Mouse (Mus musculus): ENCODE measurements at regions not wholly inside any gene's neighbourhood (a gene's known extent, or its start where the extent isn't known, plus 50 kb on each side); places are given as distances from the start of the nearest gene placed in this dataset.

- 90% methylated on average over 2 of the region's 2 CpGs for WGBS
Observed at GRCm38 (mm10) chr3:52790942-52791341, 226.1 kb downstream of the Cog6 start.

GRCm38 (mm10) chr3:52787964-52788760 is 228.9 kb downstream of the Cog6 start:
- 92% methylated on average over 10 of the region's 10 CpGs for WGBS
- Histone ChIP-seq H3K4me3 (no peak overlapping the region), H3K4me1 (peaks cover 4% of the 10 kb centered on the region; the same call in 1 of the 2 replicates), H3K9me3 (replicated peaks) (no peaks in the 10 kb centered on the region), H3K36me3 (no peaks in the 10 kb centered on the region), H3K27ac (replicated peaks) (no peak overlapping the region), H3K27me3 (ENCODE audit: low read depth, poor library complexity, severe bottlenecking) (no peaks in the 10 kb centered on the region)
- DNase-seq (ENCODE audit: low spot score): no peak

More at GRCm38 (mm10) chr3:52790942-52791341, 226.1 kb downstream of the Cog6 start:
- H3K4me1 ChIP-seq: peaks cover 4% of the 10 kb centered on the region; the same call in 1 of the 2 replicates
- H3K27ac ChIP-seq (replicated peaks): no peak overlapping the region
- no peaks in the 10 kb centered on the region for H3K9me3 ChIP-seq (replicated peaks)
- H3K27me3 ChIP-seq (ENCODE audit: low read depth, poor library complexity, severe bottlenecking): no peaks in the 10 kb centered on the region
- no peak overlapping the region for H3K4me3 ChIP-seq
- H3K36me3 ChIP-seq: no peaks in the 10 kb centered on the region
- DNase-seq (ENCODE audit: low spot score): no peak

GRCm38 (mm10) chr3:52785595-52785994 is 231.4 kb downstream of the Cog6 start:
- Histone ChIP-seq H3K4me1 (no peaks in the 10 kb centered on the region), H3K9me3 (replicated peaks) (no peaks in the 10 kb centered on the region), H3K4me3 (no peak overlapping the region), H3K27me3 (ENCODE audit: low read depth, poor library complexity, severe bottlenecking) (no peaks in the 10 kb centered on the region), H3K36me3 (no peaks in the 10 kb centered on the region), H3K27ac (replicated peaks) (no peak overlapping the region)
- DNase-seq (ENCODE audit: low spot score): no peak
- WGBS: 63% methylated on average over 1 of the region's 1 CpGs

- 85% methylated on average over 7 of the region's 7 CpGs for WGBS
- Histone ChIP-seq H3K9me3 (replicated peaks) (no peaks in the 10 kb centered on the region), H3K4me1 (no peaks in the 10 kb centered on the region), H3K27ac (replicated peaks) (no peak overlapping the region), H3K27me3 (ENCODE audit: low read depth, poor library complexity, severe bottlenecking) (no peaks in the 10 kb centered on the region), H3K4me3 (no peak overlapping the region), H3K36me3 (no peaks in the 10 kb centered on the region)
- no peak for DNase-seq (ENCODE audit: low spot score)
Observed at GRCm38 (mm10) chr3:52784476-52784875, 232.6 kb downstream of the Cog6 start.

- 87% methylated on average over 5 of the region's 5 CpGs for WGBS
Observed at GRCm38 (mm10) chr3:52782576-52782975, 234.5 kb downstream of the Cog6 start.

GRCm38 (mm10) chr3:52781521-52781920 is 235.5 kb downstream of the Cog6 start:
- Histone ChIP-seq H3K4me3 (no peak overlapping the region), H3K4me1 (no peaks in the 10 kb centered on the region), H3K27me3 (ENCODE audit: low read depth, poor library complexity, severe bottlenecking) (no peaks in the 10 kb centered on the region), H3K9me3 (replicated peaks) (no peaks in the 10 kb centered on the region), H3K36me3 (no peaks in the 10 kb centered on the region), H3K27ac (replicated peaks) (no peak overlapping the region)
- no peak for DNase-seq (ENCODE audit: low spot score)
- WGBS: 87% methylated on average over 3 of the region's 3 CpGs

More at GRCm38 (mm10) chr3:52782576-52782975, 234.5 kb downstream of the Cog6 start:
- H3K27me3 ChIP-seq (ENCODE audit: low read depth, poor library complexity, severe bottlenecking): no peaks in the 10 kb centered on the region
- no peaks in the 10 kb centered on the region for H3K9me3 ChIP-seq (replicated peaks)
- H3K36me3 ChIP-seq: no peaks in the 10 kb centered on the region
- no peaks in the 10 kb centered on the region for H3K4me1 ChIP-seq
- no peak overlapping the region for H3K4me3 ChIP-seq
- DNase-seq (ENCODE audit: low spot score): no peak
- no peak overlapping the region for H3K27ac ChIP-seq (replicated peaks)

GRCm38 (mm10) chr3:52780356-52780755 is 236.7 kb downstream of the Cog6 start:
- no peak for DNase-seq (ENCODE audit: low spot score)
- 85% methylated on average over 8 of the region's 8 CpGs for WGBS
- no peak overlapping the region for H3K27ac ChIP-seq (replicated peaks)
- H3K4me1 ChIP-seq: no peaks in the 10 kb centered on the region
- H3K36me3 ChIP-seq: no peaks in the 10 kb centered on the region
- H3K9me3 ChIP-seq (replicated peaks): no peaks in the 10 kb centered on the region
- no peak overlapping the region for H3K4me3 ChIP-seq
- H3K27me3 ChIP-seq (ENCODE audit: low read depth, poor library complexity, severe bottlenecking): no peaks in the 10 kb centered on the region

GRCm38 (mm10) chr3:52775875-52776274 is 241.2 kb downstream of the Cog6 start:
- no peak for DNase-seq (ENCODE audit: low spot score)
- Histone ChIP-seq H3K4me3 (no peak overlapping the region), H3K9me3 (replicated peaks) (no peaks in the 10 kb centered on the region), H3K36me3 (no peaks in the 10 kb centered on the region), H3K27me3 (ENCODE audit: low read depth, poor library complexity, severe bottlenecking) (no peaks in the 10 kb centered on the region), H3K27ac (replicated peaks) (no peak overlapping the region), H3K4me1 (no peaks in the 10 kb centered on the region)
- 85% methylated on average over 4 of the region's 4 CpGs for WGBS

- no peak for DNase-seq (ENCODE audit: low spot score)
- WGBS: 69% methylated on average over 7 of the region's 7 CpGs
Observed at GRCm38 (mm10) chr3:52775156-52775555, 241.9 kb downstream of the Cog6 start.

GRCm38 (mm10) chr3:52774734-52775133 is 242.3 kb downstream of the Cog6 start:
- no peak for DNase-seq (ENCODE audit: low spot score)
- 89% methylated on average over 6 of the region's 6 CpGs for WGBS
- no peak overlapping the region for H3K4me3 ChIP-seq
- no peaks in the 10 kb centered on the region for H3K27me3 ChIP-seq (ENCODE audit: low read depth, poor library complexity, severe bottlenecking)
- no peaks in the 10 kb centered on the region for H3K36me3 ChIP-seq
- H3K9me3 ChIP-seq (replicated peaks): no peaks in the 10 kb centered on the region
- no peaks in the 10 kb centered on the region for H3K4me1 ChIP-seq
- H3K27ac ChIP-seq (replicated peaks): no peak overlapping the region

More at GRCm38 (mm10) chr3:52775156-52775555, 241.9 kb downstream of the Cog6 start:
- no peaks in the 10 kb centered on the region for H3K9me3 ChIP-seq (replicated peaks)
- no peaks in the 10 kb centered on the region for H3K36me3 ChIP-seq
- no peak overlapping the region for H3K27ac ChIP-seq (replicated peaks)
- no peak overlapping the region for H3K4me3 ChIP-seq
- H3K27me3 ChIP-seq (ENCODE audit: low read depth, poor library complexity, severe bottlenecking): no peaks in the 10 kb centered on the region
- no peaks in the 10 kb centered on the region for H3K4me1 ChIP-seq

- no peak for DNase-seq (ENCODE audit: low spot score)
- no peaks in the 10 kb centered on the region for H3K36me3 ChIP-seq
- H3K27me3 ChIP-seq (ENCODE audit: low read depth, poor library complexity, severe bottlenecking): no peaks in the 10 kb centered on the region
- 90% methylated on average over 10 of the region's 10 CpGs for WGBS
- no peak overlapping the region for H3K27ac ChIP-seq (replicated peaks)
- peaks cover 7% of the 10 kb centered on the region for H3K4me1 ChIP-seq
- no peak overlapping the region for H3K4me3 ChIP-seq
- no peaks in the 10 kb centered on the region for H3K9me3 ChIP-seq (replicated peaks)
Observed at GRCm38 (mm10) chr3:52767276-52767675, 249.8 kb downstream of the Cog6 start.

GRCm38 (mm10) chr3:52766841-52767240 is 250.2 kb downstream of the Cog6 start:
- 83% methylated on average over 5 of the region's 5 CpGs for WGBS
- peaks cover 7% of the 10 kb centered on the region for H3K4me1 ChIP-seq
- no peak for DNase-seq (ENCODE audit: low spot score)
- H3K36me3 ChIP-seq: no peaks in the 10 kb centered on the region
- H3K9me3 ChIP-seq (replicated peaks): no peaks in the 10 kb centered on the region
- H3K4me3 ChIP-seq: no peak overlapping the region
- H3K27me3 ChIP-seq (ENCODE audit: low read depth, poor library complexity, severe bottlenecking): no peaks in the 10 kb centered on the region
- H3K27ac ChIP-seq (replicated peaks): no peak overlapping the region

GRCm38 (mm10) chr3:52764166-52764565 is 252.9 kb downstream of the Cog6 start:
- DNase-seq (ENCODE audit: low spot score): no peak
- Histone ChIP-seq H3K4me3 (no peak overlapping the region), H3K27ac (replicated peaks) (no peak overlapping the region), H3K36me3 (no peaks in the 10 kb centered on the region), H3K4me1 (peaks cover 7% of the 10 kb centered on the region), H3K9me3 (replicated peaks) (no peaks in the 10 kb centered on the region), H3K27me3 (ENCODE audit: low read depth, poor library complexity, severe bottlenecking) (no peaks in the 10 kb centered on the region)
- WGBS: 86% methylated on average over 4 of the region's 4 CpGs

Measured in midbrain, embryonic 10.5 days (tissue).